Mouse (Mus musculus) urinary bladder, postnatal 25 days (tissue): ENCODE data around the gene Wwtr1.

Experiments used
- DNase-seq: peaks from one replicate; pipeline ENCODE4 v3.0.0; 2022; ENCODE audit warnings: low spot score

Wwtr1 gene

GRCm38 (mm10) chr3:57575660-57576055, at the start of gene Wwtr1:
TSS of gene Wwtr1 (minus strand) at chr3:57575910.
- peak; percentile 85 for DNase-seq

GRCm38 (mm10) chr3:57619718-57620117, 44.0 kb upstream of the Wwtr1 start:
- DNase-seq = peak; percentile 19

- DNase-seq = no peak
Observed at GRCm38 (mm10) chr3:57615652-57616051, 39.9 kb upstream of the Wwtr1 start.

GRCm38 (mm10) chr3:57612430-57612997, 36.8 kb upstream of the Wwtr1 start:
- no peak for DNase-seq

- no peak for DNase-seq
Observed at GRCm38 (mm10) chr3:57611776-57612175, 36.1 kb upstream of the Wwtr1 start.

GRCm38 (mm10) chr3:57604618-57605015, 28.9 kb upstream of the Wwtr1 start:
- no peak for DNase-seq

GRCm38 (mm10) chr3:57603891-57604617, 28.3 kb upstream of the Wwtr1 start:
- DNase-seq = no peak

- DNase-seq = no peak
Observed at GRCm38 (mm10) chr3:57602610-57603009, 26.9 kb upstream of the Wwtr1 start.

- DNase-seq = no peak
Observed at GRCm38 (mm10) chr3:57596566-57596965, 20.9 kb upstream of the Wwtr1 start.

GRCm38 (mm10) chr3:57595506-57595905, 19.8 kb upstream of the Wwtr1 start:
- DNase-seq = no peak

- DNase-seq = no peak
Observed at GRCm38 (mm10) chr3:57585967-57586366, 10.3 kb upstream of the Wwtr1 start.

GRCm38 (mm10) chr3:57583533-57583932, 7.8 kb upstream of the Wwtr1 start:
- no peak for DNase-seq

GRCm38 (mm10) chr3:57580426-57581195, 4.9 kb upstream of the Wwtr1 start:
- DNase-seq = no peak

- DNase-seq = peak; percentile 65
Observed at GRCm38 (mm10) chr3:57576056-57576824, 530 bp upstream of the Wwtr1 start.

GRCm38 (mm10) chr3:57574885-57575659, 638 bp downstream of the Wwtr1 start:
- DNase-seq = peak; percentile 44

- DNase-seq = no peak
Observed at GRCm38 (mm10) chr3:57573898-57574570, 1.7 kb downstream of the Wwtr1 start.

GRCm38 (mm10) chr3:57572331-57572975, 3.3 kb downstream of the Wwtr1 start:
- DNase-seq = no peak

- no peak for DNase-seq
Observed at GRCm38 (mm10) chr3:57566655-57567054, 9.1 kb downstream of the Wwtr1 start.

- DNase-seq = no peak
Observed at GRCm38 (mm10) chr3:57563627-57564026, 12.1 kb downstream of the Wwtr1 start.

- DNase-seq = no peak
Observed at GRCm38 (mm10) chr3:57562996-57563506, 12.7 kb downstream of the Wwtr1 start.
